Mouse (Mus musculus) erythroblast, embryonic 14.5 days (primary cell): Measurements from ENCODE around the gene Cd300lf. TPM values are rescaled to one million over a fixed set of nuclear protein-coding genes. Genes with fewer than 3 reads are reported as not detected.

Source experiments
- H3K27me3 ChIP-seq: 2 replicates; pipeline ENCODE4 v1.6.1; 2012; ENCODE audit warnings: inconsistent platforms; ENCODE audit not compliant: control insufficient read depth
- H3K36me3 ChIP-seq: 2 replicates; pipeline ENCODE4 v1.6.1; 2012; ENCODE audit warnings: mild to moderate bottlenecking, inconsistent platforms; ENCODE audit not compliant: control insufficient read depth
- H3K4me1 ChIP-seq: 2 replicates; pipeline ENCODE4 v1.6.1; 2012; ENCODE audit warnings: inconsistent platforms; ENCODE audit not compliant: control insufficient read depth
- H3K4me3 ChIP-seq: replicated peaks from 2 replicates; pipeline ENCODE3; 2012; ENCODE audit warnings: moderate library complexity, mild to moderate bottlenecking, inconsistent platforms
- H3K9me3 ChIP-seq: 2 replicates; pipeline ENCODE4 v1.6.1; 2012; ENCODE audit warnings: low read length, inconsistent platforms, mixed read lengths; ENCODE audit not compliant: control insufficient read depth
- GATA1 ChIP-seq: IDR thresholded peaks from 2 replicates; pipeline ENCODE4 v1.6.1; 2012; ENCODE audit warnings: low read length, inconsistent platforms, mixed read lengths
- TAL1 ChIP-seq: IDR thresholded peaks from 3 replicates; pipeline ENCODE4 v1.6.1; 2012; ENCODE audit warnings: low read length, inconsistent platforms, mixed read lengths
- polyA plus RNA-seq: library from polyadenylated mRNA; stranded (reverse); fragments of >175 nt; gene quantifications from 2 replicates; pipeline ENCODE4 v1.2.3, GENCODE M21; 2012

Cd300lf gene
- polyA plus RNA-seq, 1 experiment, result not detected

DNA sequence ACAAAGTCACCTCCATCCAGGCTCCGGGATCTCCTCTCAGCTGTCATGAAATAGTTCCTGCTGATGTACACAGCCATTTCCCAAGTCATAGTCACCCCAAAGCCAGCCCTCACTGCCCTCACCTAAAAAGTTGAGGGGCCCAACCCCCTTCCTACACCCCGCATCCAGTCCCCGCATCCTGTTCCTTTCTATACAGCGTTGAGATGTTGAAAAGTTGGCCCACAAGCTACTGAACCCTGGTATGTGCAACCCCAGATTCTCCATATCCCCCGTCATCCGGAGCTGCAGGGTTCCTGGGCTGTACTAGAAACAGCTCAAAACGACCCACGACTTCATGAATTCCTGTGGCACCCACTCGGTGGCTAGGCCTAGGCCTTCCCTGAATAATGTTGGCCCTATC, 19.3 kb upstream of the Cd300lf start:
- peaks cover 53% of the 10 kb centered on the region for H3K27me3 ChIP-seq
- peaks cover 3% of the 10 kb centered on the region; the same call in 1 of the 2 replicates for H3K9me3 ChIP-seq
- TF ChIP-seq TAL1 (no peak), GATA1 (no peak)
- H3K36me3 ChIP-seq, result no peaks in the 10 kb centered on the region
- no peak overlapping the region for H3K4me3 ChIP-seq
- H3K4me1 ChIP-seq, result peaks cover 10% of the 10 kb centered on the region

DNA sequence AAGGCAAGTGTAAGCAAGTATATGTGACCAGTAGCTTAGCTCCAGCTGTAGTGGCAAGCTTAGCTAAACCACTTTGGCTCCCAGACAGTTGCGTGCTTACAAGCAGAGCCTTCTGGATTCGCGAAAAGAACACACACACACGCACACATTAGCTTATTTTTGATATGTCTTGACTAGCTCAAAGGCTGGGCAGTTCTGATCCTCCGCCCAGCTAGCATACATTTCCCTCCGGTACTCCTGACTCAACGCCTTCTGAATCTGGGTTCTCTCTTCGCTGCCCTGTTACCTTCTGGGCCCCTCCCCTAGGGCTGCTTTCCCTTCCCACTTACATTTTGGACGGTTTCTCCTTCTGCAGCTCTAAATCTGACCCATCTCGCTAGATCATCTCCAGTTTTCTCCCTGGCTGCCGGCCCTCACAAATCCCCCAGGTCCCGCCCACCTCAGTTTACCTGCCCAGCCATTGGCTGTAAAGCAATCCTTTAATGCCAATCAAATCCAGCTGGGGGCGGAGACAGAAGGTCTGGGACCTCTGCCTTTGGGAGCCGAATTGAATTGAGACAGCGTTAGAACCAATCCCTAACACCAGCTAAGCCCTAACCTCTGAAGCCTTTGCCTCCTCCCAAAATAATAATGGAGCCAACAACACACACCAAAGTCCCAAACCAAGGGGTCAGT, 18.1 kb upstream of the Cd300lf start:
- peaks cover 10% of the 10 kb centered on the region for H3K4me1 ChIP-seq
- H3K36me3 ChIP-seq, result no peaks in the 10 kb centered on the region
- H3K9me3 ChIP-seq, result peaks cover 3% of the 10 kb centered on the region; the same call in 1 of the 2 replicates
- H3K27me3 ChIP-seq, result peaks cover 50% of the 10 kb centered on the region
- TF ChIP-seq TAL1, result no peak
- TF ChIP-seq GATA1, result no peak
- no peak overlapping the region for H3K4me3 ChIP-seq

DNA sequence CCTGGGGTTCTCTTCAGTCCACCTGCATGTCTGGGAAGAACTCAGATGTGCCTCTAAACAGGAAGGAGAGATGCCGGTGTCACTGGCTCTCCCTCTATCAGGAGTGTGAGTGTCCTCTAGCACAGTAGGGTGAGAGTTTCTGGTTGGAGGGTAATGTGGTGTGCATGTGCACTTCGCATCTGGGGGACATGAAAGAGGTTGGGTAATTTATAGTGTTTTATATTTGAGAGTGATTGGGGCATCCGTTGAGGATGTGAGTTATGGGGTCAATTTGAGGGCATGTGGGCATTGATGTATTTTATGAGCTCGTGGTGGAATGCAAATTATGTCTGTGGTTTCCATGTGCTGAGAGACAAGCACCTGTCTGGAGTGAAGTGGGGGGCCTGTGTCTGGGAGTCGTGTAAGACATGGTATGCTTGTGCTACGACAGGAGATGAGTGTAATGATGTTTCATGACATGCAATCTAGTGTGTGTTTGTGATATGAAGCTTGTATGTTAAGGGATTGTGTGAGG, 17.0 kb upstream of the Cd300lf start:
- H3K36me3 ChIP-seq, result no peaks in the 10 kb centered on the region
- peaks cover 10% of the 10 kb centered on the region for H3K4me1 ChIP-seq
- peaks cover 3% of the 10 kb centered on the region; the same call in 1 of the 2 replicates for H3K9me3 ChIP-seq
- no peak for TF ChIP-seq GATA1
- TF ChIP-seq TAL1, result no peak
- H3K4me3 ChIP-seq, result no peak overlapping the region
- peaks cover 42% of the 10 kb centered on the region for H3K27me3 ChIP-seq

DNA sequence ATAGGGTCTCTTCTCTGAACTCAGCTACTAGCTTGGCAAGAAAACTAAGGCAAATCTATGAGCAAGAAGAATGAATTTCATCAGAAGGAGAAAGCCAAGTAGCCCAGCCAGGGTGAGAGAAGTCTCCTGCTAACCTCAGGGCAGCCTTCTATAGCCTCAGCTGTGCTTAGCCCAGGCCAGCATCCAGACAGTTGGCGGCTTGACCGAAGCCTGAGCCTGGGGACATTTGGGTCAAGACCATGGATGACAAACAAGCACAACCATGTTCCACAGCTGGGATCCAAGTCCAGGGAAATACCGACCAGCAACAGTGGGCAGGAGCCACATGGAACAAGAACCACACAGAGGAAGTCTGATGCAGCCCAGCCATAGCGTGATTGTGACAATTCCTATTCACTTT, 14.0 kb upstream of the Cd300lf start:
- Histone ChIP-seq H3K36me3 (no peaks in the 10 kb centered on the region), H3K9me3 (no peaks in the 10 kb centered on the region), H3K4me1 (no peaks in the 10 kb centered on the region; the same call in 1 of the 2 replicates), H3K4me3 (no peak overlapping the region), H3K27me3 (peaks cover 14% of the 10 kb centered on the region)
- no peak for TF ChIP-seq GATA1
- no peak for TF ChIP-seq TAL1

DNA sequence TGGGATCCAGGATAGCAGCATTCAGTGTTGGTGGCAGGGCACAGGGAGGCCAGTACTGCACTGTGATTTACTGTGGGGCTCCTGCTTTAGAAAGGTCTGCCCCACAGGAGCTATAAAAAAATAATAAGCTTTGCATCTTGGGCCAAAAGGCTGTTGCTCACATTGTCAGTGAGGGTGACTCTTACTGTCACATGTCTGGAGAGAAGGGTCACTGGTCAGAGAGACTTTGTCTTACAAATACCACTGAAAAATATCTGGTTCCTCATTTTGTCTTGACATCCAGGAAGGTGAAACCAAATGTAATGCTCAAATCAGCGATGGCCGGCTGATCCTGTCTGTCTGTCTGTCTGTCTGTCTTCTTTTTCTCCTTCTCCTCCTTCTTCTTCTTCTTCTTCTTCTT, 8.2 kb upstream of the Cd300lf start:
- H3K4me1 ChIP-seq, result no peaks in the 10 kb centered on the region
- no peak overlapping the region for H3K4me3 ChIP-seq
- no peak for TF ChIP-seq TAL1
- TF ChIP-seq GATA1, result no peak
- no peaks in the 10 kb centered on the region for H3K9me3 ChIP-seq
- H3K36me3 ChIP-seq, result no peaks in the 10 kb centered on the region
- H3K27me3 ChIP-seq, result no peaks in the 10 kb centered on the region

DNA sequence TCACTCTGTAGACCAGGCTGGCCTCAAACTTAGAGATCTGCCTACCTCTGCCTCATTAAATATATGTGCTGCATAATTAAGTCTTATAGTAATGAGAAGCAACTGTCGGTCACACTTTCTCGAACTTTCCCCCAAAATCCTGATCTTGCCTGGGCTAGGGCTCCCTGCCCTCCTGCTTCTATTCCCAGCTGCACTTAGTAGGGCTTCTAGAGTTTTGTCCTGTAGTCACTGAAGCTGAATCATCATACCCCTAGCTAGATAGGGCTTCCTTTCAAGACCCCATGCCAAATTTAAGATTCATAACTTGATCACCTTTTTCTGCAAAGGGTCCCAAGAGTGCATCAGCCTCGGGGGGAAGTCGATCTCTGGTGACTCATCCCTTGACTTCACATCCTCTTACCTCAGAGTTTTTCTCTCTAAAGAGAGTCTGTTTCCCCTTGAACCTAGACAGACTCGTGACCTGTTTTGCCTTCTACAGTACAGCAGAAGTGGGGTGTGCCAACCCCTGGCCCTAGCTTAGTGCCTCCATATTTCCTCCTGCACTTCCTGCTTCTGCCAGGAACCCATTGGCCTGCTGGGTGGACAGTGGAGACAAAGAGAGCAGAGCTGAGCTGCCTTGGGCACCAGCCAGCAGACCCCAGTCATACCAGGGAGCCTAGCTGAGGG, 4.9 kb upstream of the Cd300lf start:
- TF ChIP-seq TAL1 (no peak), GATA1 (no peak)
- Histone ChIP-seq H3K9me3 (no peaks in the 10 kb centered on the region), H3K4me3 (no peak overlapping the region), H3K36me3 (no peaks in the 10 kb centered on the region), H3K27me3 (no peaks in the 10 kb centered on the region), H3K4me1 (no peaks in the 10 kb centered on the region)

DNA sequence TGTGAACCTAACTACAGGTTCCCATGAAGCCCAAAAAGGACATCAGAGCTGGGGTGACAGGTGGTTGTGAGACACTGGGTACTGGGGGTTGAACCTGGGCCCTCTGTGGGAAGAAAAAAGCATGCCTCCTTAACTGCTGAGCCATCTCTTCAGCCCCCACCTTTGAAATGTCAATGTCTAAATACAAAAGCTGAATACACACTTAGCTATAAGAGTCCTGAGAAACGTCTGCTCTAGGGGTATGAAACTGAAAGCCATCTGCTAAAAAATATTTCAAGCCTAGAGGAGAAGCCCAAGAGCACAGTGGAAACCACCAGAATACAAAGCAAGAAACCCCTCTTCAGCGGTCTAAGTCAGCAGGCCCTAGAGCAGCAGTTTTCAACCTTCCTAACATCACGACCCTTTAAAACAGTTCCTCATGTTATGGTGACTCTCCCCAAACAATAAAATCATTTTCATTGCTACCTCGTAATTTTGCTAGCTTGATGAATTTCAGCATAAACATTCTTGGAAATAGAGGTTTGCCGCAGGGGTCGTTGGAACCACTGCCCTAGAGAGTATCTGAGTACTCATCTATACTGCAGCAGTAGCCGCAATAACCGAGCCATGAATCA, 1.9 kb downstream of the Cd300lf start:
- Histone ChIP-seq H3K27me3 (no peaks in the 10 kb centered on the region), H3K9me3 (no peaks in the 10 kb centered on the region), H3K36me3 (no peaks in the 10 kb centered on the region), H3K4me3 (no peak overlapping the region), H3K4me1 (no peaks in the 10 kb centered on the region)
- TF ChIP-seq GATA1, result no peak
- no peak for TF ChIP-seq TAL1

DNA sequence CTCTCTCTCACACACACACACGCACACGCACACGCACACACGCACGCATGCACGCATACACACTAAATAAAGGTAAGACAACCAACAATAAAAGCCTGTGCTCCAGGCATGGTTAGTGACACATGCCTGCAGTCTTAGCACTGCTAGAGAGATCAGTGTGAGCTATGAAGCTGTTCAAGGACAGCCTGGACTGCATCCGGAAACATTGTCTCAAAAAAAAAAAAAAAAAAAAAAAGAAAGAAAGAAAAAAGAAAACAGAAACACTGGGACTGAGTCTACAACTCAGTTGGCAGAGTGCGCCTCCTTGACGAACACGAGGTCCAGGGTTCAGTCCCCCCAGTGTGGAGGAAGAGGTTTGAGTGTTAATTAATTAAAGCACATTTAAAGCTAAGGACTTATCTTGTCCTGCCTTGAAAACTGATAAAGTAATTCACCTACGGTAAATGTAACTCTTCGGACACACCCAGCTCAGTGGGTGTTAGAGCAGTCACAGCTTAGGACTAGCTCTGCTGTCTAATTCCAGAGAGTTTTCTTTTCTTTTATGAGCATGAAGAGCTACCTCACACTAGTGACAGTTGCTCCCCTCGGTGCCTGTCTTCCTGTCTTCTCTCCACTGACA, 4.2 kb downstream of the Cd300lf start:
- Histone ChIP-seq H3K36me3 (no peaks in the 10 kb centered on the region), H3K27me3 (no peaks in the 10 kb centered on the region), H3K9me3 (no peaks in the 10 kb centered on the region), H3K4me1 (no peaks in the 10 kb centered on the region), H3K4me3 (no peak overlapping the region)
- TF ChIP-seq GATA1 (no peak), TAL1 (no peak)

DNA sequence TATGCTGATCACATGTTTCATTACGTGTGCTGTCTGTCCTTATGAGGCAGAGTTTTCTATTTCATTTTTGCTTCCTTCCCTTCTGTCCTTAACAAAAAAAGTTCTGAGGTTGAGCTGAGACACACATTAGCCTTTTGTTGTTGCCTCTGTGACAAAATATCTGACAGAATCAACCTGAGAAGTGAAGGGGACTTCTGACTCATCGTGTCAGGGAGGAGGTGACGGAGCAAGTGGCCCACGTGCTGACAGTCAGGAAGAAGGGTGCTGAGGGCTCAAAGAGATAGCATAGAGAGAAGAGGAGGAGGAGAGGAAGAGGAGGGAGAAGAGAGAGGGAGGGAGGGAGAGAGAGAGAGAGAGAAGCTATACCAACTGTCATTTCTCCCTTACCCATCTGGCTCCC, 5.3 kb downstream of the Cd300lf start:
- Histone ChIP-seq H3K36me3 (no peaks in the 10 kb centered on the region), H3K4me1 (no peaks in the 10 kb centered on the region), H3K9me3 (no peaks in the 10 kb centered on the region), H3K27me3 (no peaks in the 10 kb centered on the region), H3K4me3 (no peak overlapping the region)
- TF ChIP-seq GATA1 (no peak), TAL1 (no peak)
